Mouse (Mus musculus): ENCODE results near the gene Hand1.

The Hand1 gene

DNA sequence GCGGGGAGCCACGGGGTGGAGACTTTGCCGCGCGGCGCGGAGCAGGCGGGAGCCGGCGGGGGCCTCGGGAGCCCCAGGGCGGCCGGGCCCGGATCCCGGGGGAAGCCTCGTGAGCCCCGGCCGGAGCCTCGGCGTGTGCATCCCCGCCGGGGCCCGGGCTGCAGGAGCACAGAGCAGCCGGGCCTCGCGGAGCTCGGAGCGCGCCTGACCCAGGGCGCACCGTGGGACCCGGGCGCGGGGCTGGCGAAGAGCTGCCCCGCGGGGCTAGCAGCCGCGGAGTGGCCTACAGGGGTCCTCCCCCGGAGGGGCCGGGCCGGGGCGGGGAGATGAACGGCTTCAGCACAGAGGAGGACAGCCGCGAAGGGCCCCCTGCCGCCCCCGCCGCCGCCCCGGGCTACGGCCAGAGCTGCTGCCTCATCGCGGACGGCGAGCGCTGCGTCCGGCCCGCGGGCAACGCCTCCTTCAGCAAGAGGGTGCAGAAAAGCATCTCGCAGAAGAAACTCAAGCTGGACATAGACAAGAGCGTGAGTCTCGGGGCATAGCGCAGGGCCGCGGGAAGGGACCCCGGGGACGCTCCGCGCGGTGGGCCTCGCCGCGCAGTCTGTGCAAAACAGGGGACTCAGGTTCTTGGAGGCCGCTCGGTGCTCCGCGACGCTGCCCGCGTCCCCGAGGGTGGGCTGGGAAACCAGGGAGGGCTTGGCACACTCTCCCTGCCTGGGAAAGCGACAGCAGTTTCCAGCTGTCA is 30.7 kb downstream of the Hand1 start:
- DNase-seq (ENCODE audit: low read depth, low spot score), result no peak

DNA sequence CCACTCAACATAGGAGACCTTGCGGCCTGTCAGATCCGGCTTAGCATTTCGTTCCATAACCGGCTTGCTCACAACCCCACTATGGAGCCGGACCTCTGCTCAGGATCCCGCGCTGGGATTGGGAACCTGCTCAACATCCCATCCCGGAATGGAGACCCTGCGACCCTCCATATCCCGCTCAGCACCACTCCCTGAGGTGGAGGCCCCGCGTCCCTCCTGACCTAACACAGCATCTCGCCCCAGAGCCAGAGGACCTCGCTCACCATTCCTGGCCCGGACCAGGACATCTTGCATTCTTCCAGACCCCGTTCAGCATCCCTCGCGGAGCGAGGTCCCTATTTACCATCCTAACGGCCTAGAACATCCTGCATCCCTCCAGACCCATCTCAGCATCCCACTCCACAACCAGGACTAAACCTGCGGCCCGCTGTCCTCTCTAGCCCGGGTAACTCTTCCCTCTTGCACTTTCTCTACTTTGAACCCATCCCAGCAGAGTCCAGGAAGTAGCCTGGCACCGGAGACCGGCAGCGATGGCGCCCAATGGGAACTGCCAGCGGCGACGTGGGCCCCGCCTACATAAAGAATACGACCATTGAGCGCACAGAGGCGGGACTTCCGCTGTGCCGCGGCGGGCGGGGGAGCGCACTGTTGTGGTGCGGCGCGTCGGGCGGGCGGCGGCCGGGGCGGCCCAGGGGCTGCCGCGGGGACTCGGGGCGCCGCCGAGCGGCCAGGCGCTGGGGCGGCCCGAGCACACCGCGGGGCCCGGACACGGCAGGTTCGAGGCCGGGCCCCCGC is 31.4 kb downstream of the Hand1 start, which contains the start of gene Sap30l:
Sap30l (plus strand) TSS at position 667 of the 795 bp plus-strand sequence.
- DNase-seq (ENCODE audit: low read depth, low spot score), result peak; percentile 93

DNA sequence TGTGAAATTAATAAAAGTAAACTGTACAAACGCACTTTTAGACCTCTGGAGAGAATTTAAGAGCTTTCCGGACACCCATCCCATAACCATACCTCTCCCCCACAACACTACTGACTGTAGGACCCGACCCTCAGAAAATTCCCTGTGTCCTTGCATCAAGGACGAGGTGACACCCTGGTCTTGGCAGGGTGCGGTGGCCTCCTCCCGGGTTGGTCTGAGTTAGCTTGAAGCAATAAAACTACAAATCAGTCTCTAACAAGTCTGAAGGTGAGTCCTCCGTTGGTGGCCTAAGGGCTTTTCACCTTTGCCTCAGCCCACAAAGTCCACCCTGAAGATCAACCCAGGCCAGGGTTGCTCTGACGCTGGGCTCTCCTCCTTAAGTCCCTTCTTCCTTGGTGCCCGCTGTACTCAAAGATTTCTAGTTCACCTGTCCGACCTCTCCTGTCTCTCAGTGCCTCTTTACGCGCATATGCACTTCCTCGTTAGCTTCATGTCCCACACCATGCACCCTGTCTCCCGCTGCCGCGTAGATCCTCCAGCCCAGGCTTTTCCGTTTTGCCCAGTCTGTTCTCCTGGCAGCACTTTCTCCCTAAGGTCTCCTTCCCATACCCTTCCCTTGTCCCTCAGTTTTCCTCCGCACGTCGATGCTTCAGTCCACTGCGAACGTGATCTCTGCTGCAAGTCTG is 32.2 kb downstream of the Hand1 start:
- DNase-seq (ENCODE audit: low read depth, low spot score), result no peak

DNA sequence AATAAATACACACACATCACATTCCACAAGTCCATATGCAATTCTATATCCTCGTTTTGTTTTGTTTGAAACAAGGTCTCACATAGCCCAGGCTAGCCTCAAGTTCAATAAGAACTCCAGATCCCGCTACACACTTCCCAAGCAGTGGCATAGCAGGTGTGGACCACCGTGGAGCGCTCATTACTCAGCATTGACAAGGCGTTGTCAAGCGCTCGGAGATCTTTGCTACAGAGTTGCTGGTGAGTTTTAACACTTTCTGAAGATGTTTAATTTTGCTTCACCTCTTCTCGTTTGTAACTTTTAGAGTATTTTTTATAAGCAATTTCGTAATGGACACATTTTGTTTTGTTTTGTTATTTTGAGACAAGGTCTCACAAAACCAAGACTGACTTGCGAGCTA is 33.2 kb downstream of the Hand1 start:
- DNase-seq (ENCODE audit: low read depth, low spot score), result no peak

DNA sequence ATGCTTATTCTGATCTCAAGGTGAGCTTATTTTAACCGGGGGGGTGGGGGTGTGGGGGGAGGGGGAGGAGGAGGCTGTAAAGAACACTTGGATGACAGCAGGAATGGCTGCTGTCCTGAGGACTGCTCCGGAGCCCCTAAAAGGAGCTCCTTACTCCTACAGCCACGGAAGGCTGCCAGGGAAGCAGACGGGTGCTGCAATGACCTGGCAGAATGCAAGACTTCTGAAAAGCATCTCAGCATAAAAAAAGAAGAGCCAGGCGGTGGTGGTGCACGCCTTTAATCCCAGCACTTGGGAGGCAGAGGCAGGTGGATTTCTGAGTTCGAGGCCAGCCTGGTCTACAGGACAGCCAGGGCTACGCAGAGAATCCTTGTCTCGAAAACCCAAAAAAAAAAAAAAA is 34.8 kb downstream of the Hand1 start:
- DNase-seq (ENCODE audit: low read depth, low spot score), result no peak

DNA sequence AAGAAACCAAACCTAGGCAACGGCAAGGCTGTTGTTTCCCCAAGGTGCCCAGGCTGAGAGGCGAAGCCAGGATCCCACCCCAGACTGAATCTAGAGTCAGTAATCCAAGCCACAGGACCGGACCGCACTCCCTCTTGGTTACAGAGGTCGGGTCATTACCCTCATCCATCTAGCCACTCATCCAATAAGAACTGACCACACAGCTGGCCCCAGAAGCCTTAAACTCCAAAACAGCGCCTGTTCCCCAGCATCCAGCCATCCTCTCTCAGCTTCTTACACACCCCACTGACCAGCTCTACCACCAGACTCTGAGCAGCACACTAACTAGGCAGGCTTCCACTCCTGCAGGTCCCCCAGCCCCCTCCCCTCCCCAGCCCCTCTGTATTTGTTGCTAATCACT is 37.5 kb downstream of the Hand1 start:
- DNase-seq (ENCODE audit: low read depth, low spot score), result no peak

DNA sequence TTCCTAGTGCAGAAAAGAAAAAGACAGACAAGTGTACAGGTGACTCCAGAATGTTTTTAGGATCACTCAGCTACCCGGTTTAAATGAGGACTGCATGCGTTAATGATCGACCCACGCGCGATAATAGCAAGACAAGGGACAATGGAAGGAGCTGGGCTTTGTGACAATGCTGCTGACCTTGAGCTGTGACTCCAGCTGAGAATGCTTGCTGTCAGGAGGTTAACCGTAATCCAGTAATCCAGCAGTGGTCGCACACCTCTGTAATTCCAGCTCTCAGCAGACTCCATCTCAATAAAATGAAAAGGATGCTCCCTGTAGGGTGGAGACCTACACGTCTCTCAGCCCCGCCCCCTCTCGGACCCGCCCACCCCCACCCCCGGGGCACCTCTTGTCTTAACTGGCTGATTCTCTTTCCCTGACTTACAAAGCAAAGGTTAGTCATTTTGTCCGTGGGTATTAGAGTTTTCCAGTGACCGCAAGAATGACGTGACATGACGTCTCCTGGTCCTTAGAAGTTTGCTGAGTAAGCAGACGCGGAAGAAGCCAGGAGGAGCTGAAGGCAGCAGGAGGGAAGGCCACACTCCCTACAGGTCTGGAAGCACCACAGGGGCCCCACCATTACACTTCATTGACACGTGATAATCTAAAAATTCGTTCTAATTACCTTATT is 41.6 kb downstream of the Hand1 start:
- DNase-seq (ENCODE audit: low read depth, low spot score), result no peak

DNA sequence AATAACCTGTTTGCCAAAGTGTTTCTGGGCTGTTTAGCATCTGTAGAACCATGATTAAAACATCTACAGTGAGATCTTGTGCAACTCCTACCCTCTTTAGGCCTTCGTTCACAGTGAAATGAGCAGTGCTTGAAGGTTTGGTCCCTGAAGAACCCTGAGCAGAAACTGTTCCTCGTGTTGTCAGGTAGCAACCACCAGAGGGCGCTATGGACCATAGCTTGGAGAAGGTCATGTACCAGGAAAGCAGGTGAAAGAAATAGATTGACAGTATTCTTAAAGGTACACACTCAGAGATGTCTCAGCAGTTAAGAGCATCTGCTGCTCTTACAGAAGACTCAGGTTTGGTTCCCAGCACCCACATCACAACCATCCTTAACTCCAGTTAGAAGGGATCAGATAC is 44.7 kb downstream of the Hand1 start:
- no peak for DNase-seq (ENCODE audit: low read depth, low spot score)

DNA sequence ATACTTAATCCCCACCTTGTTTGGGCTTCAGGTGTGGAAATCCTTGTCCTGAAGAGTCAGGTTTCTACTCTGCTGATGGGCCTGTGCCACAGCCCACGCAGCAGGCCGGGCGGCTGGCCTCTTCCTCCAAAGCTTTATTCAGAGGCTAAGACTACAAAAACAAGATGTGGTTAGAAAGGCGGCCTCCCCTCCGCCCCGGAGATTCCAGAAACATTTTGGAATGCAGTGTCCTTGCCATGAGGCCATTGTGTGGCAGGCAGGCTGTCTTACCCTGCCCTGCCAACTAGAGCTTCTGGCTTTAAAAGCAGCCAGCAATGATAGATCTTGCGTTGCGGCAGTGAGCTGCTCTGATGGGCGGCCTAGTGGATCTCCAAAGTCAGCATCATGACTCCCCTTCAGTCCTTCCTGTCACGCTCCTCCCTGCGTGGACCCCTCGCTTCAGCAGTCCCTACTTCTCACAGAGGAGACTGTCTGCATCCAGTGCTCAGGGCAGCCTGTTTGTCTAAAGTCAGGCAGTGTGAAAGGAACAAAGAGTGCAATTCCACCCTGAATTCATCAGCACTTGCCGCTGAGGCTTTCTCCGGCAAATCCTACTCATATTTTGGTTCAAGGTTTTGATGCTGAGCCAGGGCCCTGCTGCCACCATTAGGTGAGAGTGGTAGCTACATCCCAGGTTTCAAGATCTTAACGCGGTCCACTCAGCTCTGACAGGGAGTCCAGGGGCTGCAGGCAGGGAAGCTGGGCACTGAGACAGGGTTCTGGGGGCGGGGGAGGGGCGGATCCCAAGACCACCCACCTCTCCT is 45.8 kb downstream of the Hand1 start:
- DNase-seq (ENCODE audit: low read depth, low spot score), result no peak

DNA sequence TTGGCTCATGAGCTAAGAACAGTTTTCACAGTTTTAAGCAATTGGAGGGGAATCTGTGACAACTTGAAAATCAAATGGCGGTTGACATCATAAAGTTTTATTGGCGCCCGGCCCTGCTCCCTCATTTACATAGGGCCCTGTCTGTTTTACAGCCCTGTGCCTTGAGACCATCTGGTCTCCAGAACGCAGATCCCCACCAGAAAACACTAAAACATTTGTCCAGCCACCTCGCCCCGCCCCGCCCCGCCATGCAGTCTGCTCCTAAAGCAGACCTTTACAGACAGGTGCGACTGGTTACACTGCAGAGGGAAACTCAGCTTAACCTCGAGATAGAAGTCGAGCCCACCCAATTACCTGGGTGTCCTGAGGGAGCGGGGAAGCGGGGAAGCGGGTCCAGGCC is 52.8 kb downstream of the Hand1 start:
- DNase-seq (ENCODE audit: low read depth, low spot score), result no peak

Measured in WW6 (cell line).